Mouse (Mus musculus): ENCODE data around the gene Ano6. TPM values are rescaled to one million over a fixed set of nuclear protein-coding genes. Genes with fewer than 3 reads are reported as not detected.

Gene Ano6
- polyA plus RNA-seq, 1 experiment, result 54.5 TPM

GRCm38 (mm10) chr15:95956692-95957091 is 166.0 kb downstream of the Ano6 start:
- no peaks in the 10 kb centered on the region for H3K27me3 ChIP-seq (ENCODE audit: control insufficient read depth, insufficient read depth, insufficient read length)
- H3K4me3 ChIP-seq, result no peak overlapping the region
- peaks cover 4% of the 10 kb centered on the region for H3K79me2 ChIP-seq (ENCODE audit: control insufficient read depth, insufficient read depth)
- no peak overlapping the region for H3K4me2 ChIP-seq (ENCODE audit: low read depth)
- H3K36me3 ChIP-seq (ENCODE audit: control insufficient read depth, insufficient read depth), result peaks cover 65% of the 10 kb centered on the region
- no peak overlapping the region for H3ac ChIP-seq (ENCODE audit: control insufficient read depth, insufficient read length)
- TF ChIP-seq REST (IDR thresholded peaks at IDR 0.05; ENCODE audit: insufficient read depth, insufficient read length), result no peak
- TF ChIP-seq MYOG (IDR thresholded peaks at IDR 0.05; ENCODE audit: control insufficient read depth in 1 of 3, insufficient read depth in 1 of 3, insufficient read length in 2 of 3, low read depth in 2 of 3), result no peak
- TF ChIP-seq CEBPB (IDR thresholded peaks at IDR 0.05; ENCODE audit: insufficient read depth, poor library complexity, severe bottlenecking), result no peak
- no peak for TF ChIP-seq E2F4 (IDR thresholded peaks at IDR 0.05; ENCODE audit: insufficient read depth)
- TF ChIP-seq POLR2A (IDR thresholded peaks at IDR 0.05; ENCODE audit: insufficient read length, low read depth), result no peak
- TF ChIP-seq TCF12 (IDR thresholded peaks at IDR 0.05; ENCODE audit: insufficient read depth, poor library complexity, severe bottlenecking), result no peak
- no peak for TF ChIP-seq POLR2AphosphoS2 (IDR thresholded peaks at IDR 0.05; ENCODE audit: insufficient read length, low read depth)
- TF ChIP-seq TCF3 (IDR thresholded peaks at IDR 0.05; ENCODE audit: insufficient read length, low read depth), result no peak
- TF ChIP-seq USF1 (IDR thresholded peaks at IDR 0.05; ENCODE audit: low read depth), result no peak
- TF ChIP-seq SRF (IDR thresholded peaks at IDR 0.05; ENCODE audit: control insufficient read depth, insufficient read length, low read depth), result no peak
- no peak for TF ChIP-seq MAX (IDR thresholded peaks at IDR 0.05; ENCODE audit: low read depth)
- TF ChIP-seq MYOD1 (IDR thresholded peaks at IDR 0.05; ENCODE audit: control insufficient read depth in 1 of 3, insufficient read length in 2 of 3, low read depth in 2 of 3), result no peak

DNA sequence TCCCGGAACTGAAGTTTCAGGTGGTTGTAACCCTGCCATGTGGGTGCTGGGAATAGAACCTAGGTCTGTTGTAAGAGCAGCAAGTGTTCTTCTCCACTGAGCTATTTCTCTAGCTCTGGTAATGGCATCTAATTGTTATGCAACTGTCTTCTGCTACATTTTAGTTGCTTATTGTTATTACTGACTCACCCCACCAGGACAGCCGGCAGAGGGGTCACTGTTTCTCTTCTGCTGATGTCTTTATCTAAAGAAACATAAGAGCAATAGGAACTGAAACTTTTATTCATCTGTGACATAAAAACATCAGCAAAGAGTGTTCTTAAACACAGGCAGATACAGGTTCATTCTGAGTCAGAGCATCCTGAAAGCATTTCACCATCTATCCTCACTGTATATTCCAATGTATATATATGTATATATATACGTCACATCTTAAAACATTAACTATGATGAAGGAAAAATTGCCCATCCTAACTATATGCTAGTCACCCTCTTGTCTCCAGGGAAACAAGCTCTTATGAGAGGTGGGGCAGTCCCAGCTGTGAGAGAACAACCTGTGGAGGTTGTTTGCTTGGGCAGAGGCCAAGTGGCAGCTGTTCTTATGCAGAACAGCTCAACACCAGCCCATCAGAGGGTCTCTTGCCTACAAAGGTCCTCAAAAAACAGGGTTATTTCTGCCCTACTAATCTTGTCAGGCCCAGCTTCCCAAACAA is 171.9 kb downstream of the Ano6 start:
- TF ChIP-seq CEBPB (IDR thresholded peaks at IDR 0.05; ENCODE audit: insufficient read depth, poor library complexity, severe bottlenecking), result no peak
- no peak for TF ChIP-seq TCF12 (IDR thresholded peaks at IDR 0.05; ENCODE audit: insufficient read depth, poor library complexity, severe bottlenecking)
- TF ChIP-seq MYOG (IDR thresholded peaks at IDR 0.05; ENCODE audit: control insufficient read depth in 1 of 3, insufficient read depth in 1 of 3, insufficient read length in 2 of 3, low read depth in 2 of 3), result no peak
- TF ChIP-seq SRF (IDR thresholded peaks at IDR 0.05; ENCODE audit: control insufficient read depth, insufficient read length, low read depth), result no peak
- TF ChIP-seq E2F4 (IDR thresholded peaks at IDR 0.05; ENCODE audit: insufficient read depth), result no peak
- TF ChIP-seq MAX (IDR thresholded peaks at IDR 0.05; ENCODE audit: low read depth), result no peak
- TF ChIP-seq POLR2A (IDR thresholded peaks at IDR 0.05; ENCODE audit: insufficient read length, low read depth), result no peak
- no peak for TF ChIP-seq POLR2AphosphoS2 (IDR thresholded peaks at IDR 0.05; ENCODE audit: insufficient read length, low read depth)
- TF ChIP-seq TCF3 (IDR thresholded peaks at IDR 0.05; ENCODE audit: insufficient read length, low read depth), result no peak
- TF ChIP-seq USF1 (IDR thresholded peaks at IDR 0.05; ENCODE audit: low read depth), result no peak
- TF ChIP-seq MYOD1 (IDR thresholded peaks at IDR 0.05; ENCODE audit: control insufficient read depth in 1 of 3, insufficient read length in 2 of 3, low read depth in 2 of 3), result no peak
- TF ChIP-seq REST (IDR thresholded peaks at IDR 0.05; ENCODE audit: insufficient read depth, insufficient read length), result no peak
- H3K4me3 ChIP-seq, result no peak overlapping the region
- peaks cover 37% of the 10 kb centered on the region for H3K36me3 ChIP-seq (ENCODE audit: control insufficient read depth, insufficient read depth)

GRCm38 (mm10) chr15:95963124-95963482 is 172.5 kb downstream of the Ano6 start:
- Histone ChIP-seq H3K36me3 (ENCODE audit: control insufficient read depth, insufficient read depth) (peaks cover 33% of the 10 kb centered on the region), H3ac (ENCODE audit: control insufficient read depth, insufficient read length) (no peak overlapping the region), H3K4me2 (ENCODE audit: low read depth) (no peak overlapping the region), H3K27me3 (ENCODE audit: control insufficient read depth, insufficient read depth, insufficient read length) (no peaks in the 10 kb centered on the region), H3K79me2 (ENCODE audit: control insufficient read depth, insufficient read depth) (no peaks in the 10 kb centered on the region), H3K4me3 (no peak overlapping the region)
- no peak for TF ChIP-seq USF1 (IDR thresholded peaks at IDR 0.05; ENCODE audit: low read depth)
- no peak for TF ChIP-seq SRF (IDR thresholded peaks at IDR 0.05; ENCODE audit: control insufficient read depth, insufficient read length, low read depth)
- no peak for TF ChIP-seq TCF12 (IDR thresholded peaks at IDR 0.05; ENCODE audit: insufficient read depth, poor library complexity, severe bottlenecking)
- no peak for TF ChIP-seq E2F4 (IDR thresholded peaks at IDR 0.05; ENCODE audit: insufficient read depth)
- TF ChIP-seq MAX (IDR thresholded peaks at IDR 0.05; ENCODE audit: low read depth), result no peak
- no peak for TF ChIP-seq POLR2A (IDR thresholded peaks at IDR 0.05; ENCODE audit: insufficient read length, low read depth)
- TF ChIP-seq TCF3 (IDR thresholded peaks at IDR 0.05; ENCODE audit: insufficient read length, low read depth), result no peak
- TF ChIP-seq MYOG (IDR thresholded peaks at IDR 0.05; ENCODE audit: control insufficient read depth in 1 of 3, insufficient read depth in 1 of 3, insufficient read length in 2 of 3, low read depth in 2 of 3), result no peak
- TF ChIP-seq MYOD1 (IDR thresholded peaks at IDR 0.05; ENCODE audit: control insufficient read depth in 1 of 3, insufficient read length in 2 of 3, low read depth in 2 of 3), result no peak

More for the DNA sequence above, 171.9 kb downstream of the Ano6 start:
- no peaks in the 10 kb centered on the region for H3K27me3 ChIP-seq (ENCODE audit: control insufficient read depth, insufficient read depth, insufficient read length)
- no peak overlapping the region for H3K4me2 ChIP-seq (ENCODE audit: low read depth)
- H3K79me2 ChIP-seq (ENCODE audit: control insufficient read depth, insufficient read depth), result no peaks in the 10 kb centered on the region
- no peak overlapping the region for H3ac ChIP-seq (ENCODE audit: control insufficient read depth, insufficient read length)

DNA sequence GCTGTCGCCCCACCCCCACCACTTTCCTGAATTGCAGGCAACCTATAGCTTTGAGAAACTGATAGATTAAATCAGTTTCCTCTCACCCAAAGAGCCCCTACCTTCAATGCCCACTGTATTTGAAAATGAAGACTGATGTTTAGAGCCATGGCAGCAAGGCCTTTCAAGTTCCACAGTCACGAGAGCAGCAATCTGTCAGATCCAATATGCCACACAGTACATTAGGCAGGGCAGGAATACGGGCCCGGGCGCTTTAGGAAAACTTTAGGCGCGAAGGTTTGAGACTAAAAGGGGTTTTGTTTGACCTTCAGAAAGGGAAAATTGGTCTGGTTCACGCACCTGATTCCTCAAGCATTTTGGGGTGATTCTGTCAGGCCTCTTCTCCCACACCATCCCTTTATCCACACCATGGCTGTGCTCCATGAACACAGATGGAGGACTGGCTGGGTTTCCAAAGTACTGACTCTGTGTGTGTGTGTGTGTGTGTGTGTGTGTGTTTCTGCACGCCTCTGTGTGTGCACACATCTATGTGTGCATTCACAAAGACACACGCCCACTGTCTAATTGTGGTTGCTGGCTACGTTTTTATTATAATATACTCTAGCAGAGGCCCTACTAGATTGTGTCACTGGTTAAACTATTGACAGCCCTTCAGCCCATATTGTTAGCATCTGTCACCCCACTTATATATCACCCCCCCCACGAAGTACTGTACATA is 173.0 kb downstream of the Ano6 start:
- Histone ChIP-seq H3K27me3 (ENCODE audit: control insufficient read depth, insufficient read depth, insufficient read length) (no peaks in the 10 kb centered on the region), H3K79me2 (ENCODE audit: control insufficient read depth, insufficient read depth) (no peaks in the 10 kb centered on the region), H3ac (ENCODE audit: control insufficient read depth, insufficient read length) (no peak overlapping the region), H3K4me3 (no peak overlapping the region), H3K4me2 (ENCODE audit: low read depth) (no peak overlapping the region), H3K36me3 (ENCODE audit: control insufficient read depth, insufficient read depth) (peaks cover 30% of the 10 kb centered on the region)
- TF ChIP-seq SRF (IDR thresholded peaks at IDR 0.05; ENCODE audit: control insufficient read depth, insufficient read length, low read depth), result no peak
- no peak for TF ChIP-seq CEBPB (IDR thresholded peaks at IDR 0.05; ENCODE audit: insufficient read depth, poor library complexity, severe bottlenecking)
- TF ChIP-seq MYOD1 (IDR thresholded peaks at IDR 0.05; ENCODE audit: control insufficient read depth in 1 of 3, insufficient read length in 2 of 3, low read depth in 2 of 3), result no peak
- TF ChIP-seq POLR2AphosphoS2 (IDR thresholded peaks at IDR 0.05; ENCODE audit: insufficient read length, low read depth), result no peak
- TF ChIP-seq TCF12 (IDR thresholded peaks at IDR 0.05; ENCODE audit: insufficient read depth, poor library complexity, severe bottlenecking), result no peak
- no peak for TF ChIP-seq POLR2A (IDR thresholded peaks at IDR 0.05; ENCODE audit: insufficient read length, low read depth)
- TF ChIP-seq TCF3 (IDR thresholded peaks at IDR 0.05; ENCODE audit: insufficient read length, low read depth), result no peak
- no peak for TF ChIP-seq E2F4 (IDR thresholded peaks at IDR 0.05; ENCODE audit: insufficient read depth)
- no peak for TF ChIP-seq MYOG (IDR thresholded peaks at IDR 0.05; ENCODE audit: control insufficient read depth in 1 of 3, insufficient read depth in 1 of 3, insufficient read length in 2 of 3, low read depth in 2 of 3)
- no peak for TF ChIP-seq REST (IDR thresholded peaks at IDR 0.05; ENCODE audit: insufficient read depth, insufficient read length)
- no peak for TF ChIP-seq MAX (IDR thresholded peaks at IDR 0.05; ENCODE audit: low read depth)
- no peak for TF ChIP-seq USF1 (IDR thresholded peaks at IDR 0.05; ENCODE audit: low read depth)

Data from myocyte (in vitro differentiated cells).